Mouse (Mus musculus) colon, adult 2 months (tissue): ENCODE results near the gene Csrnp2. TPM values are rescaled to one million over a fixed set of nuclear protein-coding genes. Genes with fewer than 3 reads are reported as not detected.

Experiments
- polyA plus RNA-seq: library from polyadenylated mRNA; depleted of rRNA; stranded (reverse); fragments of >200 nt; gene quantifications from 2 replicates; pipeline ENCODE4 v1.2.3, GENCODE M21; 2012; rRNA removed

Csrnp2 gene
- 2.1 and 2.4 TPM in 2 replicates for polyA plus RNA-seq

DNA sequence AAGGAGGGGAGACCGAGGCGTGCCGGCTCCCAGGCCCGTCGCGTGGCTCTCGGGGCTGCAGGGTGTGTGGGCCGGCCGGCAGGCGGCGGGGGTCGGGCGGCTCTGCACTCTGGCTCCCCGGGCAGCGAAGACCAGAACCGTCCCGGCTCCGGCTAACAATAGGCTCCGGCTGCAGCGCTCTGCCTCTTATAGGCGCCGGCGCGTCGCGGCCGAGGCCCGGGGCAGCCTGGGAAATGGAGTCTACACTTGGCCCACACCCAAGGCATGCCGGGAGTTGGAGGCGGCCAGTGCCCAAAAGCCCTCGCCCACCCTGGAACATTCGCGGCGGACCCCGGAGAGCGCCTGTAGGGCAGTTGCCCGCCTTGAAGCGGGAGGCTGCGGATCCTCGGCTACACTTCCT is at the start of gene Csrnp2:
Csrnp2 (minus strand) TSS at position 387 of the 400 bp plus-strand sequence.

DNA sequence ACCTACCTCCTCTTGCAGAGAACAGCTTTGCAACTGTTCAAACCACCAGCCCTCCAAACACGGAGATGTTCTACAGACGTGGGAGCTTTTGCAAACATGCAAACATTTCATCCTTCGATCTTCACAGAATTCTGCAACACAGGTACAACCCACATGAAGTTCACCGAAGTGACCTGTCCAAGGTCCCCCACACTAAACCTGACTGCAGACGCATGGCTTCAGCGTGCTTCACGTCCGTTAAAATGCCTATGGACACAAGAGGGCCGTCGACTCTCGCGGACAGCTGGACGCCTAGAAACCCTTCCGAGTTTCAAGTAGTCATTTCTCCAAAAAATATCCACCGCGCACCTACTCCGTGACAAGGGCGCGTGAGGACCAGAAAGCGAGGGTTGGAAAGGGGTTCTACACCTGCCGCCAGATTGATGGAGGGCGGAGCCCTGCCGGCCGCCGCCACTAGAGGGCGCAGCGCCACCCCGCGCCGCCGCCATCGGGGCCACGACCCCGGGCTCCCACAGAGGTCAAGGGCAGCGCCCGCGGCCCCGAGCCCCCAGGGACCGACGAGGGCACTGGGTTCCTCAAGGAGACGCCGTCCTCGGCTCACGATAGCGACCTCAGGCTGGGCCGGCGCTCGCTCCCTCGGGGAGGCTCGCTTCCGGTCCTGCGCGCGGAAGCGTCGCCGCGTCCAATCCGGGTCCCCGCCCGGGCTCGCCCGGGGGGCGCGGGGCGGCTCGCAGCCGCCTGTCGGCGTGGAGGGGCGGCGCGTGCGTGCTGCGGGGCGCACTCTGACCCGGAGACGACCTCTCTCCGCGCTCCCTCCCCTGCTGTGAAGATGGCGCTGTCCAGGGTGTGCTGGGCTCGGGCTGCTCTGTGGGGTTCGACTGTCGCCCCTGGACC is 26.7 kb downstream of the Csrnp2 start, which contains the start of gene Letmd1:
Letmd1 (plus strand) TSS at position 729 of the 894 bp plus-strand sequence.

Other genes starting within 250 kb of the Csrnp2 start
- 0.21 and 0.23 TPM in 2 replicates for gene Tmprss12, start 214.7 kb downstream of the Csrnp2 start, polyA plus RNA-seq
- gene Mettl7a1, start 191.3 kb downstream of the Csrnp2 start, polyA plus RNA-seq, result 83.1 and 83.6 TPM in 2 replicates
- gene Mettl7a3, start 160.6 kb downstream of the Csrnp2 start, polyA plus RNA-seq, result 2.6 and 3.4 TPM in 2 replicates
- 1.4 and 2.2 TPM in 2 replicates for gene Methig1, start 142.3 kb downstream of the Csrnp2 start, polyA plus RNA-seq
- gene Mettl7a2, start 142.3 kb downstream of the Csrnp2 start, polyA plus RNA-seq, result 9.7 and 18.0 TPM in 2 replicates
- not detected in 2 replicates for gene Higd1c, start 130.9 kb downstream of the Csrnp2 start, polyA plus RNA-seq
- 0.07 TPM in 1 of 2 replicates, not detected in the other for gene Gm5475, start 73.3 kb downstream of the Csrnp2 start, polyA plus RNA-seq
- 33.4 and 40.0 TPM in 2 replicates for gene Slc11a2, start 70.4 kb downstream of the Csrnp2 start, polyA plus RNA-seq
- 41.4 and 44.8 TPM in 2 replicates for gene Letmd1, start 26.5 kb downstream of the Csrnp2 start, polyA plus RNA-seq
- gene Tfcp2, start 56.5 kb upstream of the Csrnp2 start, polyA plus RNA-seq, result 4.6 and 8.1 TPM in 2 replicates
- 11.7 and 16.0 TPM in 2 replicates for gene Pou6f1, start 104.5 kb upstream of the Csrnp2 start, polyA plus RNA-seq
- gene Dazap2, start 119.9 kb upstream of the Csrnp2 start, polyA plus RNA-seq, result 669 and 1,069 TPM in 2 replicates
- gene Smagp, start 141.5 kb upstream of the Csrnp2 start, polyA plus RNA-seq, result 557 and 585 TPM in 2 replicates
- 3.6 and 4.2 TPM in 2 replicates for gene Bin2, start 174.1 kb upstream of the Csrnp2 start, polyA plus RNA-seq
- 515 and 2,945 TPM in 2 replicates for gene Cela1, start 192.4 kb upstream of the Csrnp2 start, polyA plus RNA-seq
- gene Galnt6, start 233.9 kb upstream of the Csrnp2 start, polyA plus RNA-seq, result 40.0 and 45.2 TPM in 2 replicates